Mouse (Mus musculus): Measurements from ENCODE around the gene Slc29a2. TPM values are rescaled to one million over a fixed set of nuclear protein-coding genes. Genes with fewer than 3 reads are reported as not detected.
"Not testable (repeated sequence)": the region's sequence is repeated elsewhere in the genome, so short reads cannot be mapped to it uniquely, and the experiment has no call there.

The Slc29a2 gene
- total RNA-seq (2021): 10 to 100 TPM; 15.2 to 15.3 TPM

GRCm38 (mm10) chr19:5023621-5024479, at the start of gene Slc29a2:
Gene Slc29a2 (plus strand): TSS chr19:5023860.
- peak; percentile 89 for DNase-seq

GRCm38 (mm10) chr19:4981767-4982166, 41.9 kb upstream of the Slc29a2 start:
- peak in 1 of 2 experiments; percentile 55 for DNase-seq

- peak; percentile 65 to 68 for DNase-seq
These were observed 34.6 kb upstream of the Slc29a2 start for GRCm38 (mm10) chr19:4989013-4989412.

- peak; percentile 76 to 79 for DNase-seq
These were observed 34.0 kb upstream of the Slc29a2 start for GRCm38 (mm10) chr19:4989434-4990255.

GRCm38 (mm10) chr19:4990256-4990625, 33.4 kb upstream of the Slc29a2 start, which contains the start of gene Npas4:
Gene Npas4 (minus strand): TSS chr19:4990316.
- no peak for DNase-seq

GRCm38 (mm10) chr19:4990716-4991115, 32.9 kb upstream of the Slc29a2 start:
- DNase-seq: peak; percentile 46 to 49

GRCm38 (mm10) chr19:4992371-4992770, 31.3 kb upstream of the Slc29a2 start:
- no peak for DNase-seq

- DNase-seq: peak; percentile 67 to 72
These were observed 30.8 kb upstream of the Slc29a2 start for GRCm38 (mm10) chr19:4992904-4993303.

GRCm38 (mm10) chr19:4994043-4994442, 29.6 kb upstream of the Slc29a2 start:
- DNase-seq: peak; percentile 57 to 69

- DNase-seq: peak in 1 of 2 experiments; percentile 34
These were observed 24.1 kb upstream of the Slc29a2 start for GRCm38 (mm10) chr19:4999445-5000140.

GRCm38 (mm10) chr19:5001666-5002406, 21.8 kb upstream of the Slc29a2 start:
- peak; percentile 93 to 95 for DNase-seq

- DNase-seq: not testable (repeated sequence)
These were observed 20.0 kb upstream of the Slc29a2 start for GRCm38 (mm10) chr19:5003644-5004043.

- DNase-seq: no peak
These were observed 18.7 kb upstream of the Slc29a2 start for GRCm38 (mm10) chr19:5004925-5005324.

- no peak for DNase-seq
These were observed 10.5 kb upstream of the Slc29a2 start for GRCm38 (mm10) chr19:5013138-5013537.

GRCm38 (mm10) chr19:5014961-5015398, 8.7 kb upstream of the Slc29a2 start:
- no peak for DNase-seq

GRCm38 (mm10) chr19:5016221-5016742, 7.4 kb upstream of the Slc29a2 start:
- no peak for DNase-seq

- DNase-seq: no peak
These were observed 6.9 kb upstream of the Slc29a2 start for GRCm38 (mm10) chr19:5016782-5017181.

- no peak for DNase-seq
These were observed 6.0 kb upstream of the Slc29a2 start for GRCm38 (mm10) chr19:5017611-5018010.

- no peak for DNase-seq
These were observed 5.5 kb upstream of the Slc29a2 start for GRCm38 (mm10) chr19:5018191-5018590.

GRCm38 (mm10) chr19:5021416-5021815, 2.2 kb upstream of the Slc29a2 start:
- DNase-seq: no peak

GRCm38 (mm10) chr19:5026111-5026510, 2.5 kb downstream of the Slc29a2 start:
- no peak for DNase-seq

- no peak for DNase-seq
These were observed 9.0 kb downstream of the Slc29a2 start for GRCm38 (mm10) chr19:5032686-5033085.
